Mouse (Mus musculus): ENCODE data around the gene Tmem215. TPM values are rescaled to one million over a fixed set of nuclear protein-coding genes. Genes with fewer than 3 reads are reported as not detected.

Tmem215 gene
- total and polyA plus RNA-seq, 2 experiments from 2014 or later: 2.1 to 4.0 TPM

DNA sequence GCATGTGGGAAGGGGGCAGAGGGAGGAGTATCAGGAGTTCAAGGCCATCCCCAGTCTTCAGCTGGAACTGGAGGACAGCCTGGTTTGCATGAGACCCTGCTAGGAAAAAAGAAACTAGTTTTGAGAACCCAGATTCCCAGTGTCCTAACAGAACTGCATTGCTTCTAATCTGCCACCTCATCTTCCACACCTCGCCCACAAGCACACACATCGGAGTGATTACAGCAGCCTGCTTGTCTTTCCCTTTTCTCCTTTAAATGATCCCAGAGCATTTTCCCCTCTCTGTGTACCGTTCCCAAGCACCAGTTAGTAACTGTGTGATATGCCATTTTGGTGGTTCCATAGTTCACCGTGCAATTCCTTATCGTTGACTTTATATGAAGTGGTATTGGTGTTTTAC lies 6.0 kb downstream of the Tmem215 start:
- no peak overlapping the region for H3K9ac ChIP-seq
- no peak for TF ChIP-seq CTCF (IDR thresholded peaks at IDR 0.05; ENCODE audit: low read depth)
- H3K4me3 ChIP-seq (ENCODE audit: low read depth, low read length): no peak overlapping the region
- H3K4me2 ChIP-seq (ENCODE audit: low read depth): no peak overlapping the region
- H3K27ac ChIP-seq (ENCODE audit: low read depth, low read length): no peak overlapping the region
- 98% methylated on average over 5 of the region's 5 CpGs for WGBS
- no peaks in the 10 kb centered on the region for H3K4me1 ChIP-seq (ENCODE audit: insufficient read depth)
- no peaks in the 10 kb centered on the region for H3K27me3 ChIP-seq (ENCODE audit: insufficient read depth, low read length)
- no peak for DNase-seq
- H3K9me3 ChIP-seq (ENCODE audit: low read length): no peaks in the 10 kb centered on the region
- no peak for ATAC-seq
- no peaks in the 10 kb centered on the region for H3K36me3 ChIP-seq (ENCODE audit: insufficient read depth)

GRCm38 (mm10) chr4:40486546-40486945 lies 14.6 kb downstream of the Tmem215 start:
- 63% methylated on average over 6 of the region's 6 CpGs for WGBS
- Histone ChIP-seq H3K9me3 (ENCODE audit: low read length) (no peaks in the 10 kb centered on the region), H3K4me3 (ENCODE audit: low read depth, low read length) (no peak overlapping the region), H3K27me3 (ENCODE audit: insufficient read depth, low read length) (no peaks in the 10 kb centered on the region), H3K36me3 (ENCODE audit: insufficient read depth) (no peaks in the 10 kb centered on the region), H3K9ac (no peak overlapping the region), H3K4me1 (ENCODE audit: insufficient read depth) (no peaks in the 10 kb centered on the region), H3K4me2 (ENCODE audit: low read depth) (no peak overlapping the region), H3K27ac (ENCODE audit: low read depth, low read length) (no peak overlapping the region)
- DNase-seq: no peak
- peak; percentile 36; the same call in 1 of the 2 replicates for ATAC-seq
- TF ChIP-seq CTCF (IDR thresholded peaks at IDR 0.05; ENCODE audit: low read depth): no peak

DNA sequence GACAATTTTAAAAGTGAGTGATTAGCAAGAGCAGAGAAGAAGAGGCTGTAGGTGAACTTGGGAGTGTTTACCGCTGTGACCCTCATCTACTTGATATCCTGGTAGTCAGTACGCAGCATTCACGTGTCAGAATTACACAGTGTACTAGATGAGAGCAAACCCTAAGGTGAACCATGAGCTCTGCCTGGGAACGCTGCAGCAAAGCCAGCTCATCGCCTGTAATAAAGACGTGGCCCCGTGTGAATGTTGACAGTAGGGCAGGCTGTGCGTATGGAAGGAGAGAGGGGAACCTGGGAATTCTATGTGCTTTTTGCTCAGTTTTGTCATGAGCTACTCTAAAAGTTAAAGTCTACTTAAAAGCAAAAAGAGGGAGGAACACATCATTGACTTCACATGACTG lies 19.8 kb downstream of the Tmem215 start:
- Histone ChIP-seq H3K9me3 (ENCODE audit: low read length) (no peaks in the 10 kb centered on the region), H3K4me2 (ENCODE audit: low read depth) (no peak overlapping the region), H3K9ac (no peak overlapping the region), H3K4me3 (ENCODE audit: low read depth, low read length) (no peak overlapping the region), H3K36me3 (ENCODE audit: insufficient read depth) (no peaks in the 10 kb centered on the region), H3K4me1 (ENCODE audit: insufficient read depth) (no peaks in the 10 kb centered on the region), H3K27me3 (ENCODE audit: insufficient read depth, low read length) (no peaks in the 10 kb centered on the region), H3K27ac (ENCODE audit: low read depth, low read length) (no peak overlapping the region)
- WGBS: 92% methylated on average over 8 of the region's 8 CpGs
- no peak for ATAC-seq
- TF ChIP-seq CTCF (IDR thresholded peaks at IDR 0.05; ENCODE audit: low read depth): no peak
- no peak for DNase-seq

DNA sequence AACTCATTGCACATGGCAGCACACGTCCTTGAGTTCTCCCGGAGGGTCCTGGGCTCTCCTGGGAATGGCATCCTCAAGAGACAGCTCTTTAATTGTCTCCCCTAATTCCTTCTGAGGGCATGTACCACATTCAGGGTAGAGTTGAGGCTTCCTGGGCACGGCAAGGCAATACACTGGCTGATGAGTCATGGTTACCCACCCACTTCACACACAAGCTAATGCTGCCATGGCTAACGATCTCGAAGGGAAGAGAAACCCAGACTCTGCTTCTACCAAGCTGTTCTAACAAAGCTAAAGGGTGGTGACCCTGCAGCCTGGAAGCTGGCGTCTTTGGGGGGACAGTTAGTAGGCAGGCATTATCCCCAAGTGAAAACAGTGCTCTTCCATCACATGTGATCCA lies 24.4 kb downstream of the Tmem215 start:
- WGBS: 50% methylated on average over 6 of the region's 6 CpGs
- no peak for DNase-seq
- no peak for TF ChIP-seq CTCF (IDR thresholded peaks at IDR 0.05; ENCODE audit: low read depth)

DNA sequence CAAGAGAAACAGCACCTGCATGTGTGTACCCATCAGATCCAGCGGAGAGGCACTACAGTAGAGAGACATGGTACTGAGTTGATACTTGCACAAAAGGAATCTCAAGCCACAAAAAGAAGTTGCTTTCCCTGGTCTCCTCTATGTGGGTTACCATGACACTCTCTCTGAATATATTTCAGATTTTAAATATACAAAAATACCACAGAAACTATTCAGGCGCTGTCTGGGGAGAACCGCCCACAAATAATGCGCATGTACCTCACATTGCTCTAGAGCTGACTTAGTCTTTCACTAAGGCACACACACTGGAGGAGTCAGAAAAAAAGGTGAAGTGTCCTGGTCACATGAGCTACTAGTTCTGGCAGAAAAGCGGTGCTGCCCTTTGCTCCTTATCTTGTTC lies 24.8 kb downstream of the Tmem215 start:
- Histone ChIP-seq H3K36me3 (ENCODE audit: insufficient read depth) (no peaks in the 10 kb centered on the region), H3K27me3 (ENCODE audit: insufficient read depth, low read length) (no peaks in the 10 kb centered on the region), H3K27ac (ENCODE audit: low read depth, low read length) (no peak overlapping the region), H3K4me3 (ENCODE audit: low read depth, low read length) (no peak overlapping the region), H3K4me2 (ENCODE audit: low read depth) (no peak overlapping the region), H3K4me1 (ENCODE audit: insufficient read depth) (no peaks in the 10 kb centered on the region), H3K9me3 (ENCODE audit: low read length) (no peaks in the 10 kb centered on the region), H3K9ac (no peak overlapping the region)
- DNase-seq (no peak), ATAC-seq (peak; percentile 47)
- WGBS: 97% methylated on average over 5 of the region's 5 CpGs
- no peak for TF ChIP-seq CTCF (IDR thresholded peaks at IDR 0.05; ENCODE audit: low read depth)

More for the DNA sequence above, 24.4 kb downstream of the Tmem215 start:
- peak; percentile 29; the same call in 1 of the 2 replicates for ATAC-seq
- no peaks in the 10 kb centered on the region for H3K36me3 ChIP-seq (ENCODE audit: insufficient read depth)
- H3K4me3 ChIP-seq (ENCODE audit: low read depth, low read length): no peak overlapping the region
- H3K9me3 ChIP-seq (ENCODE audit: low read length): no peaks in the 10 kb centered on the region
- no peak overlapping the region for H3K27ac ChIP-seq (ENCODE audit: low read depth, low read length)
- no peak overlapping the region for H3K4me2 ChIP-seq (ENCODE audit: low read depth)
- H3K9ac ChIP-seq: no peak overlapping the region
- no peaks in the 10 kb centered on the region for H3K27me3 ChIP-seq (ENCODE audit: insufficient read depth, low read length)
- no peaks in the 10 kb centered on the region for H3K4me1 ChIP-seq (ENCODE audit: insufficient read depth)

DNA sequence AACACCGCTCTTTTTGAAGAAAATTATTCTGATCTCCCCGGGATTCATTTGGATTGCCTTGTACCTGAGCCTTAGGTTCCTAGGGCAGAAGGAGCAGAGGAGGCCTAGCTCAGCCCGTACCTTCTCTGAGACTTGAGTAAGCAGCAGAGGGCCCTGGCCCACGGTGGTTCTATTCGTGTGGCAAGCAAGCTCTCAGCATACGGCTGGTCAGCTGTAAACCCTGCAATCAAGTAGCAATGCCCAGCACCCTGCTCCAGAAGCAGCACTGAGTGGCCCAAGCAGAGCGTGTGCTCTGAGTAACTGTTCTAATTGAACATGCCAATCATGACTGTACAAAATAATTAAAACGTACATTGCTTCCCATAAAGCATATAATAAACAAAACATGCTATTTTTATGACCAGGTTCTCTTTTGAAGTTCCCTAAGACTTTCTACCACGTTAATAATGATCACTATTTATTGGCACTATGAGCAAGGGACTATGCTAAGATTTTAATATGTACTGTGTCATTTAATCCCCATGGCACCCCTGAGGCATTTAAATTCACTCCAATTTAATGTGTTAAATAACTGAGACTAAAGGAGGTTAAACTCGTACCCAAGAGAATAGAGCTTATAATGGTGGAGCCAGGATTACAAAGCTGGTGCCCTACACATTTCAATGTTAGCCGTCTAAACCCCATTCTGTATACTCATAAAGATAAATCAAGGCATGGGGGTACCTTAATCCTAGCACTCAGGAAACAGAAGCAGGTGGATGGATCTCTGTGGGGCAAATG lies 28.0 kb downstream of the Tmem215 start:
- Histone ChIP-seq H3K4me2 (ENCODE audit: low read depth) (no peak overlapping the region), H3K4me3 (ENCODE audit: low read depth, low read length) (no peak overlapping the region), H3K4me1 (ENCODE audit: insufficient read depth) (no peaks in the 10 kb centered on the region), H3K9ac (no peak overlapping the region), H3K36me3 (ENCODE audit: insufficient read depth) (no peaks in the 10 kb centered on the region), H3K27ac (ENCODE audit: low read depth, low read length) (no peak overlapping the region), H3K9me3 (ENCODE audit: low read length) (no peaks in the 10 kb centered on the region), H3K27me3 (ENCODE audit: insufficient read depth, low read length) (no peaks in the 10 kb centered on the region)
- ATAC-seq (no peak), DNase-seq (no peak)
- WGBS: 69% methylated on average over 11 of the region's 11 CpGs
- no peak for TF ChIP-seq CTCF (IDR thresholded peaks at IDR 0.05; ENCODE audit: low read depth)

DNA sequence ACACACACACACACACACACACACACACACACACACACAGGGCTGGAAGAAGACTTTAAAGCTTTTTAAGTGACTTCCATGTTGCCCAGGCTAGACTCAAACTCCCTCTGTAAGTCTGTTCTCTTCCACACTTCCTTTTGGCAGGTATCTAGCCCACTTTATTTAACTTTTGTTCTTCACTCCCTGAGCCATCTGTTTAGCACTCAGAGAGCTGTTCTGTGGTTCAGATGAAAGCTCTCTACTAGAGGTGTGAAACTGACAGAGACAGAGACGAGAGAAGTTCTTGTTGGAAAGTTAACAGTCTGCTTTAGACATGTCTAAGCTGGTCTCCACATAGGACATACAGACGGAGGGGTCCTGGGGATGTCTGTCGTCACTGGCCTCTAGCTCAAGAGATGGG lies 30.5 kb downstream of the Tmem215 start:
- Histone ChIP-seq H3K27ac (ENCODE audit: low read depth, low read length) (no peak overlapping the region), H3K4me3 (ENCODE audit: low read depth, low read length) (no peak overlapping the region), H3K9ac (no peak overlapping the region), H3K9me3 (ENCODE audit: low read length) (no peaks in the 10 kb centered on the region), H3K4me2 (ENCODE audit: low read depth) (no peak overlapping the region), H3K27me3 (ENCODE audit: insufficient read depth, low read length) (no peaks in the 10 kb centered on the region), H3K36me3 (ENCODE audit: insufficient read depth) (no peaks in the 10 kb centered on the region), H3K4me1 (ENCODE audit: insufficient read depth) (no peaks in the 10 kb centered on the region)
- WGBS: 81% methylated on average over 3 of the region's 3 CpGs
- ATAC-seq (no peak), DNase-seq (no peak)
- no peak for TF ChIP-seq CTCF (IDR thresholded peaks at IDR 0.05; ENCODE audit: low read depth)
